Mouse (Mus musculus): ENCODE measurements around the gene Arhgef10l. TPM values are rescaled to one million over a fixed set of nuclear protein-coding genes. Genes with fewer than 3 reads are reported as not detected.

Gene Arhgef10l
- polyA plus RNA-seq, 1 experiment from 2014 or later, result 15.0 TPM

Small RNAs within 50 kb of the gene (microRNA-seq; reads per million reads assigned to microRNA genes)
- gene Gm23045, result not detected

Other genes with a start within 250 kb of the Arhgef10l start
- 23.1 and 32.8 TPM in 2 replicates for gene Rcc2, start 34.5 kb upstream of the Arhgef10l start, polyA plus RNA-seq (2014; fragmentation: Nextera tagmentation; extraction: Ambion mirVana)
- gene Padi6, start 76.6 kb upstream of the Arhgef10l start, polyA plus RNA-seq (2014; fragmentation: Nextera tagmentation; extraction: Ambion mirVana), result not detected in 2 replicates
- not detected in 2 replicates for gene Padi4, start 108.2 kb upstream of the Arhgef10l start, polyA plus RNA-seq (2014; fragmentation: Nextera tagmentation; extraction: Ambion mirVana)
- not detected in 2 replicates for gene Padi3, start 144.6 kb upstream of the Arhgef10l start, polyA plus RNA-seq (2014; fragmentation: Nextera tagmentation; extraction: Ambion mirVana)
- gene Padi1, start 179.8 kb upstream of the Arhgef10l start, polyA plus RNA-seq (2014; fragmentation: Nextera tagmentation; extraction: Ambion mirVana), result 0.05 TPM in 1 of 2 replicates, not detected in the other
- gene Padi2, start 240.3 kb upstream of the Arhgef10l start, polyA plus RNA-seq (2014; fragmentation: Nextera tagmentation; extraction: Ambion mirVana), result 0.27 and 0.31 TPM in 2 replicates